Mouse (Mus musculus): ENCODE measurements around the gene Hfm1.

Hfm1 gene

GRCm38 (mm10) chr5:106925488-106926368 lies at the start of gene Hfm1:
Gene Hfm1 (minus strand): TSS chr5:106926321.
- in situ Hi-C loops (cut with MboI, MseI), result no loop called here

GRCm38 (mm10) chr5:106973883-106974282 lies 47.8 kb upstream of the Hfm1 start:
- in situ Hi-C loops (cut with MboI, MseI), result no loop called here

GRCm38 (mm10) chr5:106967578-106967977 lies 41.5 kb upstream of the Hfm1 start:
- in situ Hi-C loops (cut with MboI, MseI), result no loop called here

- in situ Hi-C loops (cut with MboI, MseI), result no loop called here
These were observed 40.3 kb upstream of the Hfm1 start for GRCm38 (mm10) chr5:106966443-106966842.

GRCm38 (mm10) chr5:106964513-106965014 lies 38.4 kb upstream of the Hfm1 start:
- in situ Hi-C loops (cut with MboI, MseI), result no loop called here

- in situ Hi-C loops (cut with MboI, MseI), result no loop called here
These were observed 37.7 kb upstream of the Hfm1 start, which contains the start of gene Cdc7 for GRCm38 (mm10) chr5:106963584-106964512. Gene Cdc7 (plus strand): TSS chr5:106964322.

- in situ Hi-C loops (cut with MboI, MseI), result no loop called here
These were observed 34.3 kb upstream of the Hfm1 start for GRCm38 (mm10) chr5:106960451-106960850.

GRCm38 (mm10) chr5:106959031-106959430 lies 32.9 kb upstream of the Hfm1 start:
- in situ Hi-C loops (cut with MboI, MseI), result no loop called here

- in situ Hi-C loops (cut with MboI, MseI), result no loop called here
These were observed 30.3 kb upstream of the Hfm1 start for GRCm38 (mm10) chr5:106956467-106956866.

- in situ Hi-C loops (cut with MboI, MseI), result no loop called here
These were observed 22.6 kb upstream of the Hfm1 start for GRCm38 (mm10) chr5:106948683-106949082.

GRCm38 (mm10) chr5:106946342-106946741 lies 20.2 kb upstream of the Hfm1 start:
- in situ Hi-C loops (cut with MboI, MseI), result no loop called here

GRCm38 (mm10) chr5:106927996-106928395 lies 1.9 kb upstream of the Hfm1 start:
- in situ Hi-C loops (cut with MboI, MseI), result no loop called here

- in situ Hi-C loops (cut with MboI, MseI), result no loop called here
These were observed 207 bp upstream of the Hfm1 start for GRCm38 (mm10) chr5:106926369-106926686.

GRCm38 (mm10) chr5:106919315-106919714 lies 6.8 kb downstream of the Hfm1 start:
- in situ Hi-C loops (cut with MboI, MseI), result no loop called here

GRCm38 (mm10) chr5:106896879-106897278 lies 29.2 kb downstream of the Hfm1 start:
- in situ Hi-C loops (cut with MboI, MseI), result loop anchor here in 1 of 2 experiments (25.0 kb wide), 1 partner anchor 940 kb away; the partner anchor contains the start of gene Ube2d2b

GRCm38 (mm10) chr5:106891773-106892172 lies 34.3 kb downstream of the Hfm1 start:
- in situ Hi-C loops (cut with MboI, MseI), result loop anchor here in 1 of 2 experiments (25.0 kb wide), 1 partner anchor 946 kb away; the partner anchor contains the start of gene Ube2d2b

GRCm38 (mm10) chr5:106887303-106888071 lies 38.6 kb downstream of the Hfm1 start:
- in situ Hi-C loops (cut with MboI, MseI), result loop anchor here in 1 of 2 experiments (25.0 kb wide), 1 partner anchor 950 kb away; the partner anchor contains the start of gene Ube2d2b

GRCm38 (mm10) chr5:106885517-106885916 lies 40.6 kb downstream of the Hfm1 start:
- in situ Hi-C loops (cut with MboI, MseI), result loop anchor here in 1 of 2 experiments (25.0 kb wide), 1 partner anchor 952 kb away; the partner anchor contains the start of gene Ube2d2b

- in situ Hi-C loops (cut with MboI, MseI), result loop anchor here in 1 of 2 experiments (25.0 kb wide), 1 partner anchor 961 kb away; the partner anchor contains the start of gene Ube2d2b
These were observed 49.7 kb downstream of the Hfm1 start for GRCm38 (mm10) chr5:106876438-106876837.

GRCm38 (mm10) chr5:106860415-106860814 lies 65.7 kb downstream of the Hfm1 start:
- in situ Hi-C loops (cut with MboI, MseI), result loop anchor here in 1 of 2 experiments (5.0 kb wide), 1 partner anchor 457 kb away; no protein-coding TSS in a partner anchor

- in situ Hi-C loops (cut with MboI, MseI), result no loop called here
These were observed 72.8 kb downstream of the Hfm1 start for GRCm38 (mm10) chr5:106853284-106853683.
